Mouse (Mus musculus): ENCODE measurements around the gene Susd4.

The Susd4 gene

GRCm38 (mm10) chr1:182788896-182789295 lies 25.2 kb downstream of the Susd4 start:
- DNase-seq, result no peak

DNA sequence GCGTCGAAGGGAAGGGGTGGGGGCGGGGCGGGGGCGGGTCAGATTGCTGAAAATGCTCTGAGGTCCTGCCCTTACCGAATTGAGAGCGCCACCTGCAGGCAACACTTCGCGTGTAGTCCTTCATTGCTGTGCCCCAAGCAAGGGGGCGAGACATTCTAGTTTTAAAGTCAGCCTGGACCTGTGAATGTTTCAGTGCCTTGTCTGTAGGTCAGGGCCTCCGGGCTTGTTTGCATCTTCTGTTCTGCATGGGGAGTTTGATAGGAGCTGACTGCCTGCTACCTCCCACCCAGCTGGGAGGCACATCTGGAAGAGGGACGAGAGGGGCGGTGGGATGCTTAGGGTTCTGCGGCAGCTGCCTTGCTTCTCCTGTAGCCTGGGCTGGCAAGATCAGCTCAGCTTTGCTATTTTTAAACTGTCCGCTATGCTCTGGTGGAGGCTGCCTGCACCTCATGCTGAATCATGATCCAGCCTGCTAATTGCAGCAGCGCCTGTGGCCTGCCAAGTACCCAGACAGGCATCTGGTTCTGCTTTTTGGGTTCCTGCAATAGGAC lies 28.9 kb downstream of the Susd4 start:
- peak; percentile 50 to 68 for DNase-seq

DNA sequence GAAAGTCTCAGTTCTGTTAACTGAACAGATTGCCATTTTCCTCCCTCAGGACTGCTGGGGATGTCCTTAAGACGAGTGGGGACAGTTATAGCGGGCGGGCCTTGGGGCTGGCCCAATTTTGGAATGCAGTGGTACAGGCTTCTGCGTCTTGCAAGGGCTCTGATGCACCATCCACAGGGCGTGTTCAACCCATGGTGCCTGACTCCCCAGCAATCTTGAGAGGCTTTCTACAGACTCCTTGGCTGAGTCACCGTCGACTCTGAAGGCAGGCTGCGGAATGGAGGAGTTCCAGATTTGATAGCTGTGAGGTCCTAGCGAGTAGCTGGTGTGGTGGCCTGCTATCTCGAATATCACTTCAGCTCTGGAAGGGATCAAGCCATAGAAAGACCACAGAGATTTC lies 30.6 kb downstream of the Susd4 start:
- no peak for DNase-seq

DNA sequence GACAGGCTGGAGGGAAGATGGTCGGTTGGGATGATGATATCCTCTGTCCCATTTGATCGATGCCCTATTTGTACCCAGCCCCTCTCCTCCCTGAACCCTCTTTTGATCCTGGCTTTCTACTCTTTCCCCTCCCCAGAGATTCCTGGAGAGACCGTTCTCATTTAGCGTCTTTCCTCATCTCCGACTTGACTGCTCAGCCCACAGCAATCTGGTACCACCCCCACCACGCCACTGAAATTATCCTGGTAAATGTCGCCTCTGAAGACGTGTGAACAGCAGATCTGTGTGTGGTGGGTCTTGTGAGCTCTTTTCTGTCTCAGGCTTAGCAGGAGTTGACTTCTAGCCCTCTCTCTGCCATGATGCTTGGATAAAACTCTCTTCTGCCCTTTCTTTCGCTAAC lies 31.0 kb downstream of the Susd4 start:
- DNase-seq, result no peak

DNA sequence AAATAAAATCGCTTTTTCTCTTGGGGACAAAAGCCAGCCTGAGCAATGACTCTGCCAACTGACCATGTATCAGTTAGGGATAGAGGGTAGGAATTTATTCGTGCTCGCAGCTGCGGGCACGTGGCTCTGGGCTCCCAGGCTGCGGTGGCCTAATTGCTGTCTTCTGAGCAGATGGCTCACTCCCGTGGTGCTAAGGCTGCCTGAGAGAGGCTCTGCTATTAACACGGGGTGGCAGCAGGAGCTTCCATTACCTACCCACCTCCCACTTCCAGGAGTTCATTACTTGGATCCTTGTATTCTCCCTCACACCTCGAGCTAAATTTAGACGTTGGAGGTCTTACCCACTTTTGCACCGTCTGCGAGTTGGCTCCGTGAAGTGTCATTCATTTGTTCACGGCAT lies 33.4 kb downstream of the Susd4 start:
- no peak for DNase-seq

DNA sequence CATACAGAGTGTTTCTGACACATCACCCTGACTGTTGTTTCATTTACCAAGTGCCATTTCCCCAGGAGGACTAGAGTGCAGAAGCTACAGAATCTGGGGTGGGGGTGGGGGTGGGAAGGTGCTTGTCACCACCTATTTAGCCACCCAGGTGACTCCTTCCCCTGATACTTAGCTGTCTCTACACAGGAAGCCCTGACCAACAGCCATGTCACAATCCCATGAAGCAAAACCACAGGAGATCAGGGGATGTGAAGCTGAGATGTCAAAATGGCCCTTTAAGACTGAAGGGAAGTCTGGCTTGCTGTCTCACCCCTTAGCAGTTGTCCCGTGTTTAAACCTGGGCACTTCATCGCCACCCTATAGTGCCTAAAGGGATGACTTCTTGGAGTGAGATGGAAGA lies 37.9 kb downstream of the Susd4 start:
- DNase-seq, result no peak

DNA sequence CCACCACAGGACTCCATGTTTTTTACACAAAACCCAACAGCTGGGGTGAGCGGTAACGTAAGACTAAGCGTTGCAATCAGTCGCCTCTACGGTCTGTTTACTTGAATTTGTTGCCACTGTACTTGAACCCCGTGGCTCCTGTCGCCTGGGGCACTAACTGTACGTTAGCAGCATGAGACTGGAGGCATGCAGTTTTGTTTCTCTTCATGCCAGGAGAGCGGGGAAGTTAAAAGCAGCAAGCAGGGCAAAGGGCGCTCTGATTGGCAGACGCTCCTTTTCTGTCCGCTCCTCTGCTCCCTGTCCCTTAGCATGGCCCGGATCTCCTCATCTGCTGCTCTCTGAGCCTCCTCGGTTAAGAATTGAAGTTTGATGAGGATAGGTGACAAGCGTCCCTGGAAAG lies 39.2 kb downstream of the Susd4 start:
- no peak for DNase-seq

- DNase-seq, result no peak
Measured at GRCm38 (mm10) chr1:182813991-182814390, 50.3 kb downstream of the Susd4 start.

- no peak for DNase-seq
Measured at GRCm38 (mm10) chr1:182814566-182814965, 50.9 kb downstream of the Susd4 start.

DNA sequence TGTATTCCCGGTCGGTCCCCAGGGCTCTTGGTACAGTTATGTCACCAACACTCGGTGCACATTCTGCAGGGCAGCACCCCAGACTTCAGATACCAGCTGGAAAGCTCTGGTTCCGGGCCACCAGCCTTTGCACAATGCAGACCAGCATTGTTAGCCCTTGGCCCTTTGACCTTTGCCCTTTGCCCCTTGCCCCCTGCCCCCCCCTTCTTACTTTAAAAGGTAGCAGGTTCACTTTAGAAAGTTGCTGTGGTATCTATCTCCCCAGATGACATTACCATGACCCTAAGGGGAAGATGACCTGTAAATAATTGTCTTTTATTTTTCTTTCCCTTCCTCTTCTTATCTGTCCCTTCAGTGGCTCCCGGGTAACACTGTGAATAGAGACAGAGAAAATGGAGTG lies 53.4 kb downstream of the Susd4 start:
- DNase-seq, result no peak

- no peak for DNase-seq
Measured at GRCm38 (mm10) chr1:182817624-182818023, 54.0 kb downstream of the Susd4 start.

GRCm38 (mm10) chr1:182818931-182819330 lies 55.3 kb downstream of the Susd4 start:
- DNase-seq, result no peak

DNA sequence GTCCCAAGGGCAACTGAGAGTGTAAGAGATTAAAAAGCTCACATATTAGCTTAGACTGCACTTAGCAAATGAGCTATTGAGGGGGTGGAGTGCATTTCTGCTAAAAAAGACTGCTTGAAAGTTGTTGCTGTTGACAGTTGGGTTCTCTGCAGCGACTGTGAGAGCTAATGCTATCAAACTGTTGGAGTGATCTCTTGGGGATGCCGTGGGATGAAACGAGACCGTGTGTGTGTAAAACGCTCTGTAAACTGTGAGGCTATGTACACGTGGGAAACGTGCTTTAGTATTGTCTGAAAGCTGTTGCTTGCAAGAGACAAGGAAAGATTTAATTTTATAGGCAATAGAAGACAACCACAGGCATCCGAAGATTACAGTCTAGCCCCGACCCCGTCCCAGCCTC lies 59.1 kb downstream of the Susd4 start:
- no peak for DNase-seq

GRCm38 (mm10) chr1:182823723-182824421 lies 60.2 kb downstream of the Susd4 start:
- DNase-seq, result no peak

DNA sequence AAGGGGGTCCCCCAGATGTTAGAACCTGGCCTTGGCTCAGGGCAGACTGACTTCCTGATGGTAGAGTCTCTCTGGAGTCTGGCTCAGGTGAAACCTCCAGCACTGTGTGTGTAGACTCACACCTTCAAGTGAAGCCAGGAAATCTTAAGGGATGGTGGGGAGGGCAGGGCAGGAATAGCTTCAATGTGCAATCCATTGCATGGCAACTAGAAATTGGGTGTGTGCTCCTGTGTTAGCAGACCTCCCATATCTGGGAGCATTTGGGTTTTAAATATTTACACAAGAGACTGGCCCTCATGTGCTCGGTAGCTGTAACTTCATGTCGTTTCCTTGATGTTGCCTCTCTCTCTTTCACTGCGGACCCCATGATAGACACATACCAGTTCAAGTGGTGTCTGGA lies 62.9 kb downstream of the Susd4 start:
- no peak for DNase-seq

- DNase-seq, result no peak
Measured at GRCm38 (mm10) chr1:182838061-182838460, 74.4 kb downstream of the Susd4 start.

DNA sequence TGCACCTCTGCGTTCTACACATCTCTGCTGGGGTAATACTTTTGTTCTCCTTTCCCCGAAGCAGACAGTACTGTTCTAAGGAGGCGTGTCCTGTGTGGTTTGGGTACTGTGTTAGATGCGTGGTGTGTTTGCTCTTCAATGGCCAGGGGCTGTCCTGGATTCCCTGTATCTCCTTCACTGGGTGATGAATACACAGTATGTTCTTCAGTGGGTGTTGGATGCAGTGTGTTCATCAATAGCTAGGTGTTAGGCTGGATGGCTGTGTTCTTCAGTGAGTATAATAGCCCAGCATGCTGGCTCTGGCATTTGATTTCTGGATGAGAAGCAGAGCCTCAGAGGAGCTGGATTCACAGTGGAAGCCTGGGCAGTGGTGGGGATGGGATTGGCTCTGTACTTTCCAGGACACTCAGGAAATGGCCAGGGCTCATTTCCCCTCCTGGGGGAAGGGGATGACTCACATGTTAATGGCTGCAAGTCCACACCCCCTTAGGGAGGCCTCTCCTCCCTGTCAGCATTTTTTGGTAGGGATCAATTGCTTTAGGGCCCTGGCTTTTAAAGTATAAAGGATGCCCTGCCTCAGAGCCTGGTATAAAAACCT lies 75.8 kb downstream of the Susd4 start:
- no peak for DNase-seq

DNA sequence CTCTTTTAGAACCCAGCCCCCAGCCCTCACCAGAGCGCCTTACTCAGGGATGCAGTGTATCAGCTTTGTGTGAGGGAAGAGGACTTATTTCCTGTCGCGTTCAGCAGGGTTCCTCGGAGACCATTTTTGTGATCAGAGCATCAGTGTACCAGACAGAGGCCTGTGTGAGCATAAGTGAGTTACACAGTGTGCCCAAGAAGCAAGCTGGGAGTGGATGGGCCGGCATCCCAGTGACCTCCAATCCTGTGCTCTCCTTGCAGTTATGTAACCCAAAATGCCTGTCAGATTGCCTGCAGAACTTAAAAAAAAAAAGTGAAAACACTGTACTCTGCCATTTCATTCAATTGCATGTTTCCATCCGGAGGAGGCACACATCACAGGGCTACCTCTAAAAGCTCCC lies 76.4 kb downstream of the Susd4 start:
- no peak for DNase-seq

GRCm38 (mm10) chr1:182840606-182841005 lies 76.9 kb downstream of the Susd4 start:
- DNase-seq, result no peak

DNA sequence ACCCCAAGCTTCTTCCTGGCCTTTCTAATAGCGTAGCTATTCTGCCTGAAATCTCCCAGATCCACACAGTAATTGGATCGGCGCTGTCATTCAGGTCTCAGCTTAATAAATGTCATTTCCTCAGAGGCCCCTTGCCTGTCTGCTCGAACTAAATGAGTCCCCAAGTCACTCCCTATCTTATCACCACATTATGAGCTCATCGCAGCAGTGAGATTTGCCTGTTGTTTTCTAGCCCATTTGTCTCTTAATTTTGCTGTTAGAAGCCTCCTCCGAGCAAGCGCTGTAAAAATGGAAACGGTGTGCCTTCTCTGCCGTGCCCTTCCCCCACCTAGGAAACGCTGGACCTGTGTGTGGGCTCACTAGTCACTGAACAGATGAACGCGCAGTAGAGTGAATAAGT lies 85.9 kb downstream of the Susd4 start:
- DNase-seq, result no peak

- DNase-seq, result no peak
Measured at GRCm38 (mm10) chr1:182850080-182850479, 86.4 kb downstream of the Susd4 start.

- DNase-seq, result no peak
Measured at GRCm38 (mm10) chr1:182852158-182852557, 88.5 kb downstream of the Susd4 start.

DNA sequence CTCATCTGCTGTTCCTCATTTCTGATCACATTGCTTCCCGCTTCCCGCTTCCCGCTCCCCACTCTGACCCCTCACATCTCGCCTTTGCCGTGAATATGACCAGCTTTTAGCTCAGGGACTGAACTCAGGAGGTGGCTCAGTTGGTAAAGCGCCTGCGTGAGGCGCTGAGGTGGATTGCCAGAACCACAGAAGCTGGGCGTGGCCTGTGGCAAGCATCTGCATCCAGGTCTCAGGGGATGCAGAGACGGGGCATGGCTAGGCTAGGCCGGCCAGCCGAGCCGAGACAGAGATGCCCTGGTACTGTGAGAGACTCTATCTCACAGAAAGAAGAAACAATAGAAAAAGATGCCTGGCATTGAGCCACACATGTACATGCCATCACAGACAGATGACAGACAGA lies 93.0 kb downstream of the Susd4 start:
- no peak for DNase-seq

DNA sequence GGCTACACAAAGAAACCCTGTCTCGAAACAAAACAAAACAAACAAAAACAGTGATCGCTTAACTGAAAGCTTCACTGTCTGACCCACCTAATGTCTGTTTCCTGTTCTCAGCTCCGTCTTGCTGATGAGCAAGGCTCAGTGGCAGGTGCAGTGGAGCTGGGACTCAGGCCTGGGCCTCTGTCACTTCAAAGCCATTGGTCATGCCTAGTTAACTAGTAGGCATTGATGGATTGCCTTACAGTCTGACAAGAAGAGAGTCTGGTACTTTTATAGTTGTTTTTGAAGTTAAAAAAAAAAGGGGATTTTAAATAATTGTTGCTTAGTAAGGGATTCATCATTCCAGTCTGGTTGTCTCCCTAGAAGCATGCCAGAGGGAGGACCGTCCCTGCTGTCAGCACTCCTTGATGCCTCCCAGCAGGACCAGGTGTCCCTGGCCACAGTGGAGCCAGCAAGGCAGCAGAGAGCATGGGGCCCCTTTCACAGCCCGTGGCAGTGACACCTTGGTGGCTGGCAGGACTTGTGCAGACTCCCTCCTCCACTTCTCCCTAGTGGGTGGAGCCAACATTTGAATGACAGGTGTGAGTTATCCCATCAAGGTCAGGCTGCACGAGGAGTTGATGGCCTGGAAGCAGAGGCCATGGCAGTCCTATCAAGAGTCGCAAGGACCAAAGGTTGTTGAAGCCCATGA lies 98.2 kb downstream of the Susd4 start:
- DNase-seq, result no peak

Measured in lung, adult 18-20 months (tissue).